Mouse (Mus musculus) CD4-positive, CD25-positive, alpha-beta regulatory T cell, adult 9 weeks (primary cell): ENCODE measurements around the gene Olfr853. TPM values are rescaled to one million over a fixed set of nuclear protein-coding genes. Genes with fewer than 3 reads are reported as not detected.

Source experiments
- polyA plus RNA-seq: library from polyadenylated mRNA; unstranded; fragments of 100-300 nt; shearing (Covaris generic); gene quantifications from one replicate; pipeline ENCODE4 v1.2.1, GENCODE M21; 2017

Gene Olfr853
- not detected for polyA plus RNA-seq

DNA sequence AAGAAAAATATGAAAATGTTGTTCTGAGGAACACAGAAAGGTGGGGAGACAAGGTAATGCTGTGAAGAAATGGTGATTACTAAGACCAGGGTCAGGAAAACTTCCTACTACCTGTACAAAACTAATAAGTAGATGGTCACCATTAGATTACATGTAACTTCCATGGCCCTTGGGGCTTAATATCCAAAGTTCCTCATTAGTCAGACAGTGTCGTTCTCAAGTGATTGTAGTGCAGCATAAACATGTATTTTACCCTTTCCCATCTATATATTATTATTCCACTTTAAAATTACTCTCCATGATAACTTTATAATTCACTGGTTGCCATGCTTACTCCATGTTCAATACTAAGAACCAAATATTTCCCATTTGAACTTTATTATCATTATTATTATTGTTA is at the start of gene Olfr853:
Gene Olfr853 (minus strand): TSS at position 101 of the 400 bp plus-strand sequence.

DNA sequence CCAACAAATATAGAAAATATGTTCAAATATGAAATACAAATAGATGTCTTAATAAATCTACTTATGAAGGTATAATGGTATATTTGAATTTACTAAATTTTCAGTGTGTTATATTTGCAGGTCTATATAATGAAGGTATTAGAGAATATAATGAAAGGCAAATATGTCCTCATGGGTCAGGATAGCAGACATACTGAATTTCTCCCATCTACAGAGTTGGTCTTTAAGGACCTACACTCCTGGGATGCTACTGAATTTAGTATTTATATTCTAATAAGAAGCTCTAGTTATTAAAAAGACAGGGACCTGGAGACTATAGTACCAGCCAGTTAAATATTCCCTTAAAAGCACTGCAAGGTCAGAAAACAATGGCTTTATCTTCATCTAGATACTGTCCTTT is 41.4 kb upstream of the Olfr853 start, which contains the start of gene Olfr855:
Gene Olfr855 (plus strand): TSS at position 301 of the 400 bp plus-strand sequence.

DNA sequence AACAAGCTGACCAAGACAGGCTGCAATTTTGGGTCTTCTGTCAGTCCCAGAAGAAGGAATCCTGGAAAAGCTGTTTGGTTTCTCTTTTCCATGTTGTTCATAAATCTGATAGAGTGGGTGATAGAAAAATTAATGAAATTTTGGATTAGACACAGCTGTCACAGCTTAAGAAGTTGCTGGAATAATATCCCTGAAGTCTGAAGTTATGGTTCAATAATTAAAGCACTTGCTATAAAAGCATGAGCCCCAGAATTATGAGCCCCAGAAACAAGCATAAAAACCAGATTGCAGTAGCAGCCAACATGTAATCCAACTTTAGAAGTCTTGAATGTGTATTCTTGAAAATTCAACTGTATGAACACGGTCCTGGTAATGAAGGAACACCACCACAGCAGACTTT is 26.4 kb upstream of the Olfr853 start, which contains the start of gene Olfr854:
Gene Olfr854 (minus strand): TSS at position 101 of the 400 bp plus-strand sequence.

DNA sequence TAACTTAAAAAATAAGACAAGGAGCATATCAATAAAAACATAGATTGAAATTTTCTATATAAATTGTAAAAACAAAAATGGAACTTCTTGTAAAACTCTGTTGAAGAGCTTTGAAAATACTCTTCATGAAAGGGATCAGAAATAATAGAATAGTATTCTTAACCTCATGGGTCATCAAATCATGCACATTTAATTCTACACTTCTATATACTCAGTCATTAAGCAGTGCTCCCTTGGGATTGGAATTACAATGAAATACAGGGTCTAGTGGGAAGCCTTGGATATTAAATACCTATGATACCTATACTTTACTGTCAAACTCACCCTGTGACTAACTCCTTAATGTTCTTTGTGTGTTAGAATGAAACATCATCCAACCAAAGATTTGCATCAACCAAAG is 47.9 kb downstream of the Olfr853 start, which contains the start of gene Olfr851:
Gene Olfr851 (plus strand): TSS at position 301 of the 400 bp plus-strand sequence.

Other genes with a start within 250 kb of the Olfr853 start
- not detected for gene Olfr844, start 224.7 kb downstream of the Olfr853 start, polyA plus RNA-seq
- gene Olfr845, start 204.6 kb downstream of the Olfr853 start, polyA plus RNA-seq = not detected
- not detected for gene Olfr846, start 177.1 kb downstream of the Olfr853 start, polyA plus RNA-seq
- gene Olfr847, start 162.4 kb downstream of the Olfr853 start, polyA plus RNA-seq = not detected
- gene Olfr849, start 100.8 kb downstream of the Olfr853 start, polyA plus RNA-seq = not detected
- gene Olfr850, start 62.8 kb downstream of the Olfr853 start, polyA plus RNA-seq = not detected
- gene Olfr851, start 47.8 kb downstream of the Olfr853 start, polyA plus RNA-seq = not detected
- gene Olfr854, start 26.3 kb upstream of the Olfr853 start, polyA plus RNA-seq = not detected
- not detected for gene Olfr855, start 41.5 kb upstream of the Olfr853 start, polyA plus RNA-seq
- gene Zfp317, start 81.0 kb upstream of the Olfr853 start, polyA plus RNA-seq = 39.7 TPM
- gene Olfr857, start 168.4 kb upstream of the Olfr853 start, polyA plus RNA-seq = not detected
- gene Olfr58, start 239.2 kb upstream of the Olfr853 start, polyA plus RNA-seq = not detected